Mouse (Mus musculus) cerebellum, adult 8-10 months (tissue): ENCODE data around the gene Gm266.

Experiments
- DNase-seq: peaks from one replicate; pipeline ENCODE4 v3.0.0; 2022

Gene Gm266

GRCm38 (mm10) chr12:111503063-111503567 is 17.5 kb upstream of the Gm266 start:
- DNase-seq: no peak

GRCm38 (mm10) chr12:111500725-111501124 is 15.1 kb upstream of the Gm266 start:
- no peak for DNase-seq

GRCm38 (mm10) chr12:111499617-111500016 is 14.0 kb upstream of the Gm266 start:
- no peak for DNase-seq

- DNase-seq: no peak
These were observed 11.5 kb upstream of the Gm266 start for GRCm38 (mm10) chr12:111497076-111497475.

GRCm38 (mm10) chr12:111494931-111495330 is 9.3 kb upstream of the Gm266 start:
- DNase-seq: no peak

- DNase-seq: no peak
These were observed 3.7 kb upstream of the Gm266 start for GRCm38 (mm10) chr12:111489261-111489865.

- no peak for DNase-seq
These were observed 832 bp upstream of the Gm266 start for GRCm38 (mm10) chr12:111486455-111486854.

- no peak for DNase-seq
These were observed 474 bp downstream of the Gm266 start for GRCm38 (mm10) chr12:111485046-111485651.

GRCm38 (mm10) chr12:111479917-111480316 is 5.7 kb downstream of the Gm266 start:
- DNase-seq: no peak

GRCm38 (mm10) chr12:111478924-111479323 is 6.7 kb downstream of the Gm266 start:
- no peak for DNase-seq

GRCm38 (mm10) chr12:111474893-111475643 is 10.6 kb downstream of the Gm266 start:
- DNase-seq: no peak

GRCm38 (mm10) chr12:111474384-111474783 is 11.2 kb downstream of the Gm266 start:
- DNase-seq: no peak

GRCm38 (mm10) chr12:111472886-111473285 is 12.7 kb downstream of the Gm266 start:
- DNase-seq: no peak

- no peak for DNase-seq
These were observed 13.9 kb downstream of the Gm266 start for GRCm38 (mm10) chr12:111471721-111472120.

- DNase-seq: no peak
These were observed 14.5 kb downstream of the Gm266 start for GRCm38 (mm10) chr12:111471119-111471518.

- peak; percentile 69 for DNase-seq
These were observed 16.1 kb downstream of the Gm266 start for GRCm38 (mm10) chr12:111469507-111469906.

- no peak for DNase-seq
These were observed 17.4 kb downstream of the Gm266 start for GRCm38 (mm10) chr12:111468206-111468605.

- no peak for DNase-seq
These were observed 19.3 kb downstream of the Gm266 start for GRCm38 (mm10) chr12:111466369-111466768.

GRCm38 (mm10) chr12:111463570-111463969 is 22.1 kb downstream of the Gm266 start:
- no peak for DNase-seq

GRCm38 (mm10) chr12:111457742-111458141 is 27.9 kb downstream of the Gm266 start:
- DNase-seq: no peak

GRCm38 (mm10) chr12:111455860-111456259 is 29.8 kb downstream of the Gm266 start:
- no peak for DNase-seq

- DNase-seq: no peak
These were observed 30.2 kb downstream of the Gm266 start for GRCm38 (mm10) chr12:111455311-111455846.

- DNase-seq: no peak
These were observed 30.9 kb downstream of the Gm266 start for GRCm38 (mm10) chr12:111454543-111455280.
